Mouse (Mus musculus): ENCODE data around the gene Nmur1.

Gene Nmur1

DNA sequence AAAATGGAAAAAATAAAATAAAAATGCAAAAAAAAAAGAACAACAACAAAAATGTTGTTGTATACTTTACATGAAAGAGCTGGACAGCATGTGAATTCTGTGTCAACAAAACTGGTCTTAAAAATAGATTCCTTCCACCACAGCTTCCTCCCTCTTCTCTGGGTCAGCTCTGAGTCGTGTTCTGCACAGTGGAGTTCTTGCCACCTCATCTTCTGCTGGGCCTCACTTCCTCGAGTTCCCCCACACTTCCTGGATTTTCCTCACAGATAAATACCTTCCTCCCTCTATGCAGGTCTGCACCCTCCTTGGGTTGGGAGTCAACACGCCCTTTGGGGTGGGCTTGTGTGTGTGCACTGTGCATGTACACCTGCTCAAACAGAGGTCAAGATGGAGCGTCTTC is 19.7 kb downstream of the Nmur1 start:
- DNase-seq = no peak

DNA sequence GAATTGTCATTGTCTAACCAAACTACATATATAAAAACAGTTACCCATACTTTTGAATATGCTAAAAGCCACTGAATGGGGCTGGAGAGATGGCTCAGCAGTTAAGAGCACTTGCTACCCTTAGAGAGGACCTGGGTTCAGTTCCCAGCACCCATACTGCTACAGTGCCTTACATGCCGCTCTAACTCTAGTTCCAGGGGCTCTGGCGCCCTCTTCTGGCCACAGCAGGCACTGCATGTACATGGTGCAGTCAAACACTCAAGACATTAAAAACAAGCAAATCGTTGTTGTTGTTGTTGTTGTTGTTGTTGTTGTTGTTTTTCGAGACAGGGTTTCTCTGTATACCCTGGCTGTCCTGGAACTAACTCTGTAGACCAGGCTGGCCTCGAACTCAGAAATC is 21.2 kb downstream of the Nmur1 start:
- DNase-seq = no peak

DNA sequence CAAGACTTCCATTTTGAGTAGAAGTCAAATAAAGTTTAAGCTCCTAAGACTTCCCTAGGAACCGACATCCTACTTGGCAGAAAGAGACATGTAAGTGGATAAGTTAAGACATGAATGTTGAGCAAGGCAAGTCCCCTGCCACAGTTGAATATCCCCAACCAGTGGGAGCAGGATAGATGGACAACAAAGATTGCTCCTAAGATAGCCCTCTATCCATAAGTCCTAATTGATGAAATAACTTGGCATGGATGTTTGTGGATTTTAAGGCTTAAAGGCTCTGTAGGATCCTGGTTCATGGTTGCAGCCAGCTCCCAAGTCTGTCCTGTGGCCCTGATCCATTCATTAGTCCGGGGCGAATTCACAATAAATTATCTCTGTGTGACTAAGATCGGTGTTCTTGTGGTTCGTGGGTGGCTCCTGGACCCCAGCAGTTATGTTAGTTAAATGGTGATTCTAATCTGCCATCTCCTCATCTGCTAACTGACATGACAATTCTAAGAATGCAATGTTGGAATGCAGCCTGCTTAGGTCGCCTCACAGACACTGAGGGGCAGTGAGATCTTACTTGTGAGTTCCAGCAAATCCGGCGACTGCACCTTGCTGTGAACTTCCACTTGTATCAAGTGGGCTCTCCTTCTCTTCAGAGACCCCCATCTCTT is 25.8 kb downstream of the Nmur1 start:
- no peak for DNase-seq

DNA sequence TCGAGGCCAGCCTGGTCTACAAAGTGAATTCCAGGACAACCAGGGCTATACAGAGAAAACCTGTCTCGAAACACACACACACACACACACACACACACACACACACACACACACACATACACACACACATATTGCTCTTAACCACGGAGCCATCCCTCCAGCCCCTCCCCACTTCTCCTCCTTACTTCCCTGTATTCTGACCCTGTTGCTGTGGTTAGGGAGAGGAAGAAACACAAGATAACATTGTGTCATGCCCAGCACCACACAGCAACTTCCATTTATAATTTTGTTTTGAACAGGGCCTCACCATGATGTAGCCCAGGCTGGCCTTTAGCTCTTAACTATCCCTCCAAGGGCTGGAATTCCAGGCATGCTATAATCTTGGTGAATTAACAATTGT is 26.7 kb downstream of the Nmur1 start:
- no peak for DNase-seq

DNA sequence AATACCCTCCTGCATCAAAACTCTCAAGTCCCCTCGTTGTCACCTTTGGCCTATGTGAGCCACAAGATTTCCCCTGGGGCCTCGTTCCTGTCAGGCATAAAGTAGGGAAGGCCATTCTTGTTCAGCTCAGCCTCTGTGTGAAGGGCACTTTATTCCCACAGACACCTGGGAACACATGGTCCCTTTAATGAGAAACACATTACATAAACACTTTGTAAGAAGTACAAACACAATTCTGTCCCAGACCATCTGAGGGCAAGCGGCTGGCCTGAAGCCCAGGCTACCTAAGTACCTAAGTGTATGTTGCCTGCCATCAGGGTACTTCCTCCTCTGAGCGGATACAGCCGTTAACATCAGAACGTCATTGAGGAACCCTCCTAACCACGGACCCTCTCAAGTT is 27.8 kb downstream of the Nmur1 start:
- no peak for DNase-seq

DNA sequence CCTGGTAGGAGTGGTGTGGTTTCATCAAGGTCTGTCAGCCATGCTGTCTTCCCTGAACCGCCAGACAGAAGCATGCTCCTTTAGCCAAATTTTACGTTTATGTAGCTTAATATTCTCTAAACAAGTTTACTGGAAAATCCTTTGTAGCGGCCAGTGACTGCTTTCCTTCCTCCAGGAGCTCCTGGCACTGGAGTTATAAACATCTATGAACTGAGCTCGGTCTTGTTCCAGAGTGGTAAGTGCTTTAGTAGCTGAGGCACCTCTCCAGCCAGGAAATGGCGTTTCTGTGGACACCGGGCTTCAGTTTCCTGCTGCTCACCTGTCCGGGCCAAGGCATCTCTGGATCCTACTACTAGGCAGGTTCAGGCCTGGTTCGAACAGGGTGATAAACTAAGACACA is 28.4 kb downstream of the Nmur1 start:
- no peak for DNase-seq

DNA sequence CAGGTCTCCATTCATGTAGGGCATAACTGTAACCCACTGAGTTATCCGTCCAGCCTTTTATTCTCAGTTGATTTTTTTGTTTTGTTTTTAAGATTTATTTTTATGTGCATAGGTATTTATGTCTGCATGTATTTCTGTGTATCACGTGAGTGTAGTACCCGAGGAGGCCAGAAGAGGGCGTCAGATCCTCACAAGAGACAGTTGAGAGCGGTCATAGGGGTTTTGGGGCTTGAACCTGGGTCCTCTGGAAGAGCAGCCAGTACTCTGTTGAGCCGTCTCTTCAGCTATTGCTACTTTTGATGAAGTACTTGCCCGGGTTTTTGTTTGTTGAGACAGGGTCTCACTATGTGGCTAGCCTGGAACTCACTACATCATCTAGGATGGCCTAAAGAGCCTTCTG is 30.1 kb downstream of the Nmur1 start:
- no peak for DNase-seq

DNA sequence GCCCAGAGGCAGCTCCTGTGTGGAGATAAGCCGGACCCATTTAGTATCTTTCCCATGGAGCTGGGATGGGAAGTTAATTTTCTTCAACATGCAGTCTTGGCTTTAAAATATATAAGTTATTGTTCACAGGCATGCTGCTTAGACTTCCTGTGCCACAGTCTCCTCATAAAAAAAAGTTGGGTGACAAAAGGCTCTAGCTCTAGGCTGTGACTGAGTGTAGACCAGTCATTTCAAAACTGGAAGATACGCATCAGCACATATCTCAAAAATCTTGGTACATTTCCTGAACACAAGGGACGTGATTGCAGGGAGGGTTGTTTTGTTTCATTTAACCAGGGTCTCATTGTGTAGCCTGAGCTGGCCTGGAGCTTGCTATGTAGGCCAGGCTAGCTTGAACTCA is 31.8 kb downstream of the Nmur1 start:
- DNase-seq = no peak

DNA sequence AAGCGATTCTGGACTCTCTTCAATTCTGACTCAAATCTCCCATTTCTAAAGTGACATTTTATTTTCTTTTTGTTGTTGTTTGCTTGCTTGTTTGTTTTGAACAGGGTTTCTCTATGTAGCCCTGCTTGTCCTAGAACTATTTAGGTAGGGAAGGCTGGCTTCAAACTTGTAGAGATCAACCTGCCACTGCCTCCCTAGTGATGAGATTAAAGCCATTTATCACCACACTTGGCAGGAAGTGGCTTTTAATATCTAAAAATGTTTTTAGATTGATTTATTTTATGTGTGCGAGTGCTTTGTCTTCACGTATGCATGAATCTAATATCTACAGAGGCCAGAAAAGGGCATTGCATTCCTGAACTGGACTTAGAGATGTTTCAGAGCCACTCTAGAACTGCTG is 32.8 kb downstream of the Nmur1 start:
- no peak for DNase-seq

DNA sequence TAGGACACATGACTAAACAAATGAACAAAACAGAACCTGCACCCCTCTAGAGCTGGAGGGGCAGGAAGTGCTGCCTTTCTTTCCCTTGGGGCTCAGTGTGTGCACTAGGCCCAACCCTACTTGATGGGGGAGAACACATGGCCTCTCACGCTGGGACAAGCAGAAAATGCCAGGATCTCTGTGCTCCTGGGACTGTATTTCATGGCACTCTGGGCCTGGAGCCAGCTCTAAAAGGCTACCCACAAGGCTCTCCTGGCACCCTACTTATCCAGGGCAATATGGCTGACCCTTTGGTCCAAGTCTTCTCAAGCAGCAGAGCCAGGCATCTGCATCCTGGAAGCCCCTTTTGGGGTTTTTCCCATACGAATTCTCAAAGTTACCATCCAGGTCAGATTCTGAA is 34.6 kb downstream of the Nmur1 start:
- no peak for DNase-seq

DNA sequence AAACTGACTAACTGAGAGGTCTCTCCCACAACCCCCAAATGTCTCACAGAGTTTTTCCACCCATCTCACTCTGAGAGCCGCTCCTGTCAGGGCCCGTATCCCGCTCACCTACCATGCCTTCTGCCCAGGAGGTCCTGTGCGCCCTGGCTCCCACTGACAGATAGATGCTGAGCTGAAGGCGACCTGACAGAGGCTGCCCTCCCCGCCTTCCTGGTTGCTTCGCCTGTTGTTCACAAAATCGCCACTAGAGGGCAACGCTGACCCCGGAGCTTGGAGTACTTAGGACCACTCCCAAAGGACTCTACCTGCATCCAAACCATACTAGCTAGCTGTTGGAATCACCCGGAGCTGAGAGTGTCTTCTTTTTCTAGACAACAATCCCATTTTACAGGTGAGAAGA is 36.8 kb downstream of the Nmur1 start:
- peak; percentile 82 for DNase-seq

DNA sequence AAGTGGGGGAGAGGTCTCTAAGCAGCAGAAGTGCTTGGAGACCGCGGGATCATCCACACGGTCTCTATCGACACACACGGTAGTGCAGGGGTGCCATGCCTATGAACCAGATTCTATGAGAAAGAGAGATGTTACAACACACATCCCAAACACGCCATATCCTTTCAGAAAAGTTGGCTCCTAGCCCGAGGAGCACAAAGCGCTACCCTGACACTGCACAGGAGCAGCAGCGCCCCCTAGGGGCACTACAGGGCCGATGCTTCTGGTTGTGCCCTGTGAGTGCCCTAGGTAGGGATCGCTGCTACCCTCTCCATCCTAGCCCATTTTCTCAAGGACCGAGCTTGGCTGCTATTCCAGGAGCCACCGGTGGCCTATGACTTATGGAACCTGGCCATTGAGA is 45.0 kb downstream of the Nmur1 start:
- DNase-seq = peak; percentile 53

DNA sequence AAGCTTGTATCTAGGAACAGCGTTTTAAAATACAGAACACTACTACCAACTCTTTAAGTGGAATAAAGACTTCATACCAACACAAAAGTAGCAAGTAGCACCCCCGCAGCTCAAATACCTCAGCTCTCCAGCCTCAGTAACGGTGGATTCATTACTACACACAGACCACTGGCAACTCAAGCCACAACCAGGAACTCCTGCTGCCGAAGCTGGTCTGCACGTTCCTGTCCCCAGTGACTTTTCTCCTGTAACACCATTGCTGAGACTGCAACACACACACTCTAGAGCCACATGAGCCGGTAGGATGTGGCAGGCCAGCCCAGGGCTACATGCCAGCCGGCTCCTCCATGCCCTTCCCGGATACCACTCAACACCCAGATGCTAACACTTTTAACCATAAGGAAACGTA is 46.9 kb downstream of the Nmur1 start:
- DNase-seq = no peak

DNA sequence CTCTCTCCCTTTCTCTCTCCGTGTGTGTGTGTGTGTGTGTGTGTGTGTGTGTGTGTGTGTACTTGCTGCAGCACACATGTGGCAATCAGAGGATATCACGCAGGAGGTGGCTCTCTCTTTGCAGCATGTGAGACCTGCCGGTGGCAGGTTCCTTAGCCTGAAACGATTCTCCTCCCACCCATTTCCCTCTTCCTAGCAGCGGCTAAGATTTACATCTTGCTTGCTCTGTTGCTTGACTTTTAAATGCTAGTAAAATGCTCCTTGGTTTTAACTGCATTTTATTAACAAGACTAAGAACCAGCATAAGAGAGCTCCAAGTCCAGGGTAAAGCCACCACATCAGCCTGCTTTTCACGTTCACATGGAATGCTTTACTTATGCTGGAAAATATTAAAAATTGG is 47.4 kb downstream of the Nmur1 start:
- no peak for DNase-seq

DNA sequence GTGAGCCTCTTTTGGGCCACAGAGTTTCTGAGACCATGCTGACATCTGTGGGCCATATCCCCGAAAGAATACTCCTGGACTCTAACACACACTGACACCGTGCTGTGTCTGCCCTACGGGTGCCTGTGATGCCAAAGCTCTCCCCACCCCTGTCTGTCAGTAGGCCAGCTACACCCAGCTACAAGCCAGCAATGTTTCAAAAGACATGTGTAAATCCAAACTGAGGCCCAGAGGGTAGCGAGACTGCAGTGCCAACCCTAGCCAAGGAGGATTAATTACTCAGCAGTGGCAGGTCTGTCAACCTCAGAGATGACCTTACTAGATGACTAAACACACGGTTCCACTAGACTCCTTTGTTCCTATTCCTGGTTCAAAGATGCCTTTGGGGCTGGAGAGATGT is 49.7 kb downstream of the Nmur1 start:
- no peak for DNase-seq

DNA sequence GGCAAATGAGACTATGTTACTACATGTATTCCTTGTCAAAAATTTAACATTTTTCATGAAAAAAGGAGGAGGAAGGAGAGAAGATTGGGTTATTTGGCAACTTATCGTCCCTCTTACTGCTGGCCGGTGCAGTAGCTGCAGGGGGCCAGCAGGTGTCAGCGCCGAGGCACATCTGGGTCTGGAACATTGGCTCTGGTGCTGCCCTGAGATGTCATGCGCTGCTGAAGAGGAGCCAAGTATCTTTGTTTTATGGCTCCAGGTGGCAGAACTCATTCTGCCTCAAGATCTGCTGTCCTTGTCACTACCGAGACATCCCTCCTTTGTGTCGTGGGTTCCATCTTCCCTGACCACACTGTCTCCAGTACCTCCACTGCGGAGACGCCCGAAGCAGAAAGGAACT is 54.0 kb downstream of the Nmur1 start:
- DNase-seq = peak; percentile 77

DNA sequence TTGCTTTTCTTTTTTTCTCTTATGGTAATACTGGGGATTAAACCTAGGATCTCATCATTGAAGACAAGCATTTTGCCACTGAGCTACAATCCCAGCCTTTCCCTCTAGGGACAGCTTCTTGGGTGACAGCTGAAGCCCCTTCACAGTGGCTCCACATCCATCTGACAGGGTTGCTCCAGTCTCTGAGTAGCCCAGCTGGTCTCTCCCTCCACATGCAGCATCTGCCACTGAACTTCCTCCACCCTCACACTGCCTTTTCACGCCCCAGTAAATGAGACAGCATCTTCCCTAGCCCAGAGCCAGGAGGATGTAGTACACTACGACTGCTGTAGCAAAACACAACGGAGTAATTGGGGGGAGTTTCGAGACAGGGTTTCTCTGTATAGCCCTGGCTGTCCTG is 57.9 kb downstream of the Nmur1 start:
- DNase-seq = no peak

DNA sequence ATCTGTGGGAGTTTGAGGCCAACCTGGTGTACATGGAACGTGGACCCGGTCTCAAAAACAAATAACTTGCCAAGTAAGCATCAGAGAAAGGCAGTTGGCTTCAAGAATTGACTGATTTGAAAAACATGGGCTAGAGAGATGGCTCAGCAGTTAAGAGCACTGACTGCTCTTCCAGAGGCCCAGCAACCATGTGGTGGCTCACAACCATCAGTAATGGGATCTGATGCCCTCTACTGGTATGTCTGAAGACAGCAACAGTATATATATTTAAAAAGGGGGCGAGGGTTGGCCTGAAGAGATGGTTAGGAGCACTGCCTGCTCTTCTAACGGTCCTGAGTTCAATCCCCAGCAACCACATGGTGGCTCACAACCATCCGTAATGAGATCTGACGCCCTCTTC is 62.4 kb downstream of the Nmur1 start:
- no peak for DNase-seq

DNA sequence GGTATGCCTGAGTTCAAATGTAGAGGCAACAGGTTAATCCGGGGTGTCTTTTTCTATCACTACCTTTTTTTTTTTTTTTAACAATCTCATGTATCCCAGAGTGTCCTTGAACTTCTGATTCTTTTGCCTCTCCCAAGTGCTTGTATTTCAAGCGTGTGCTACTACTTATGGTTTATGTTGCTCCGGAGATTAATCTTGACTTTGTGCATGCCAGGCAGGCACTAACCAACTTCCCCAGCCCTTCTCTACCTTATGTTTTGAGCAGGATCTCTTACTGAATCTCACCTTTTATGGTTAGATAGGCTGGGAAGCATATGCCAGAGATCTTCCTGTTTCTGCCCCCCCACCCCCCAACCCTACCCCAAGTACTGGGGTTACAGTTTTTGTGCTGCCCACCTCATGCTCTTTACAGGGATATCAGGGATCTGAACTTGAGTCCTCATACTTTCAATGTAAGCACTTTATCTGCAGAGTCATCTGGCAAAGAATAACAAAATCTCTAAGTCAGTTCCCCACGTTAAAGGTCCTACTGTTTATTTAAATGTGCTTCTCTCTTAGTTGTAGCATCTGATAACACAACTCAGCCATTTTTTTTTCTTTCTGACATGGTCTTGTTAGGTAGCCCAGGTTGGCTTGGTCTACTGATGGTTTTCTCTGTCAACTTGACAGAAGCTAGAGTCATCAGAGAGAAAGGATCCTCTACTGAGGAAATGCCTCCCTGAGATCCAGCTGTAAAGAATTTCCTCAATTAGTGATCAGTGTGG is 64.0 kb downstream of the Nmur1 start:
- DNase-seq = no peak

DNA sequence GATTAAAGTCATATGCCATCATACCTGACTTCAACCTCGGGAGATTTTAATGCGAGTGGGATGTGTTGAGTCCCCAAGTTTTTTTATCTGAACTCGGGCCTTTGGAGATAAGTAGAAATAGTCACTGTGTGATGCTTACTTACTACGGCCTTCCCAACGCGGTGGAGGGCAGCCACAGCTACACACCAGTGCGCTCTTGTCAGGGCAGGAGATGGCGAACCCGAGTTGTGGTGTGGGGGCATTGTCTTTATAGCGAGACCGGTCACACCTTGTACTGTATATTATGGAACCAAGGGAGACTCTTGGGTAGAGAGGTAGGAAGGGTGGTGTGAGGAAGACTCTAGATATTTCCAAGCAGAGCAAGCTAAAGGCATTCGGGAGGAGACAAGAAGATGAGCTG is 65.6 kb downstream of the Nmur1 start:
- no peak for DNase-seq

DNA sequence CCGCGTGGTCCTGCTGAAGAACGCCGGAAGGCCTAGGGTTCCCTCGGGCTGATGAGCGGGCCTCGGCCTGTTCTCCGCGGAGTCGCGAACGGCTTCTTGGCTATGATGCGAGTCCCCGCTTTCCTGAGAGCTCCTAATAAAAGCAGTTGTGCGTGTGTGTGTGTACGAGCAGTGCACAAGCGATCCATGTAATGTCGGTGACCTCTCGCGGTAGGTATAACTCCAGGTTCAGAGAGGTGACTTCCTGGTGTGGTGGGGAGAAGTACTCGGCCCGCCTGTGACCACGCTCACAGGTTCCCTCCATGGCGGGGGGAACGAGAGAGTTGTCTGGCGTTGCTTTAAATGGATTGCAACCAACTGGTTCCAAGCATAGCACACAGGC is 66.2 kb downstream of the Nmur1 start:
- no peak for DNase-seq

DNA sequence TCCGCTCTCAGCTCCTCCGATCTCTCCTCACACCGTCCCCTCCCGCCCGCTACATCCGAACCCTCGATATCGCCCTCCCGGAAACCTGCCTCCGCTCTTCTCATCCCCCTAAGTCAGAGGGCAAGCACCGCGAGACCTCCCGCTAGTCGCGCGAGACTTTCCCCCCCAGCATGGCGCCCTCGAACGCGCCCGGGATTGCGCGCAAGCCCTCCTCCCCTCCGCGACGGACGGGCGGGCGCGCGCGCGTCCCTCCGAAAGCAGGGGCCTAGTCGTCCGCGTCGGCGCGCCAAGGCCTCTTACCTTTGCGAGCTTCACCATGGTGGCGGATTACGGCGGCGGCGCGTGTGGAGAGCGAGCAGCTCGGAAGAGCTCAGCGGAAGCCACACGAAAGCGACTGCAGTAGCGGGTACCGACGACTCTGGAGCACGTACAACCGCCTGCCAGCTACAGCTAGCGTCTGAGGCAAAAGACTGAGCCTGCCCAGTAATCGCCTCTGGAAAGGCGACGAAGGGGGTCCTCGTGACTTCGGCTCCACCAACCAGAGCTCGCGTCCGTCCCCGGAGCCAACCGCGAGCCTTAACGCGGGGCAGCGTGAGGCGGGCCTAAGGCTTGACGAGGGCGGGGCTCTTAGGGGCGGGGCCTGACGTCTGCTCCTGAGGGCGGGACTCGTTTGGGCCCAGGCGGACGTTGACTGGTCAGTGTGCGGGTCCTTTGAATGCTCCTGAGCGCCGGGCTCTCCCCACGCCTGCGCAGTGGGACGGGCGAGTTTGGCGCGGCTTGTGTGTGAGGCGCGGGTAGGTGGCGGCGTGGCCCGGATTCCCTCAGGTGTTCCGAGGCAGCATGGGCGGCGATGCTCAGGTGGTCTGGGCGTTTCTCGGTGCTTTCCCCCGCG is 66.9 kb downstream of the Nmur1 start, which contains the start of gene Ncl:
Gene Ncl (minus strand): TSS at position 495 of the 892 bp plus-strand sequence.
- peak; percentile 99 for DNase-seq

DNA sequence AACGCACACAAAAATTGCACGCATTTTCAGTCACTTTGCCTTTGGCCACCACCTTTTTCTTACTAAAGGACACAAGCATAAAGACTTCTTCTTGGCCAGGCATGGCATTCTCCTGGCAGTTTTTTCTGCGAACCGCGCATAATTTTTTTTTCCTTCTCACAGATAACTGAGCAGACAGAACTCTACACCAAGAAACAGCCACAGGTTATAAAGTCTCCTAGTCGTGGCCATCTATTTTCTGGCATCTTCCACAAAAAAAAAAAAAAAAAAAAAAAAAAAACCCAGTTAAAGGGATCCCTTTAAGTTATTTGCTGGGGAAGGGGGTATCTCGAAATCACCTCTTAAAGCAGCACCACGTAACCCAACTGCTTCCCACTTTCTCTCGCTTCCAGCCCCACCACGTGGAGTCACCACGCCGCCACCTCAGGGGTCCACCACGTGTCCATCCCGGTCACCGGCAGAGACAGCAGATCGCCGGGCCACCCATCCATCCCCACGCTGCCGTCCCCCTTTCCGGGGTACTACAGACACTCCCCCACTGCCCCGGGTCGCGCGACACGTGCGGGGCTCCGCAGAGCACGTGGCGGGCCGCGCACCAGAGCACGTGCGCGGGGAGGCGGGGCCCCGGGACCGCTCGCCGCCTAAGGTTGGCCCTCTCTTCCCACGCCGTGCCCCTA is 67.7 kb downstream of the Nmur1 start:
- no peak for DNase-seq

Measured in kidney, postnatal 10 days (tissue).